Mouse (Mus musculus) cerebellum, adult 11 months (tissue): ENCODE data around the gene Slc26a5.
A peak's percentile ranks its signal among the peaks of the same experiment; 100 is the strongest.

Experiments used
- DNase-seq: peaks from one replicate; pipeline ENCODE4 v3.0.0; 2022

Slc26a5 gene

GRCm38 (mm10) chr5:21865346-21866107 is at the start of gene Slc26a5:
Gene Slc26a5 (minus strand): TSS chr5:21865604.
- DNase-seq: no peak

- no peak for DNase-seq
Measured at GRCm38 (mm10) chr5:21914776-21915175, 49.4 kb upstream of the Slc26a5 start.

GRCm38 (mm10) chr5:21912835-21913530 is 47.6 kb upstream of the Slc26a5 start:
- no peak for DNase-seq

GRCm38 (mm10) chr5:21910726-21911125 is 45.3 kb upstream of the Slc26a5 start:
- DNase-seq: no peak

GRCm38 (mm10) chr5:21909713-21910112 is 44.3 kb upstream of the Slc26a5 start:
- no peak for DNase-seq

GRCm38 (mm10) chr5:21901411-21901810 is 36.0 kb upstream of the Slc26a5 start:
- DNase-seq: no peak

- DNase-seq: no peak
Measured at GRCm38 (mm10) chr5:21900891-21901290, 35.5 kb upstream of the Slc26a5 start.

- peak; percentile 45 for DNase-seq
Measured at GRCm38 (mm10) chr5:21898875-21899274, 33.5 kb upstream of the Slc26a5 start.

GRCm38 (mm10) chr5:21896586-21896985 is 31.2 kb upstream of the Slc26a5 start:
- DNase-seq: no peak

GRCm38 (mm10) chr5:21894168-21894567 is 28.8 kb upstream of the Slc26a5 start:
- no peak for DNase-seq

- no peak for DNase-seq
Measured at GRCm38 (mm10) chr5:21866750-21867149, 1.3 kb upstream of the Slc26a5 start.

GRCm38 (mm10) chr5:21866311-21866712 is 908 bp upstream of the Slc26a5 start:
- peak; percentile 4 for DNase-seq

- DNase-seq: no peak
Measured at GRCm38 (mm10) chr5:21858653-21859052, 6.8 kb downstream of the Slc26a5 start.

- no peak for DNase-seq
Measured at GRCm38 (mm10) chr5:21851679-21852340, 13.6 kb downstream of the Slc26a5 start.

- no peak for DNase-seq
Measured at GRCm38 (mm10) chr5:21847438-21847837, 18.0 kb downstream of the Slc26a5 start.

- DNase-seq: no peak
Measured at GRCm38 (mm10) chr5:21846616-21847290, 18.7 kb downstream of the Slc26a5 start.

GRCm38 (mm10) chr5:21844676-21845075 is 20.7 kb downstream of the Slc26a5 start:
- no peak for DNase-seq

GRCm38 (mm10) chr5:21831761-21832160 is 33.6 kb downstream of the Slc26a5 start:
- DNase-seq: no peak

GRCm38 (mm10) chr5:21828855-21829254 is 36.5 kb downstream of the Slc26a5 start:
- no peak for DNase-seq

- DNase-seq: no peak
Measured at GRCm38 (mm10) chr5:21827643-21828042, 37.8 kb downstream of the Slc26a5 start.

- DNase-seq: no peak
Measured at GRCm38 (mm10) chr5:21826370-21826769, 39.0 kb downstream of the Slc26a5 start.

- DNase-seq: no peak
Measured at GRCm38 (mm10) chr5:21813994-21814393, 51.4 kb downstream of the Slc26a5 start.

GRCm38 (mm10) chr5:21810924-21811323 is 54.5 kb downstream of the Slc26a5 start:
- DNase-seq: no peak
